Comparison of ENCODE assay signal across 10 mouse cellular contexts in genomic region chr11:55791195-55791865, GRCm38 (mm10).
DNase-seq lines count a peak whose midpoint lies in the region; ATAC-seq and TF ChIP-seq lines count a peak whose summit lies in the region.
"Had no signal": no experiment of that assay in that cellular context is flagged by ENCODE, and none has a peak within 500 bp of the region (broad histone marks: within the 10 kb centered on the region; RNA-seq: fewer than 3 reads in every experiment).

No protein-coding gene starts in this region.

- ATAC-seq in kidney, postnatal 0 days (replicated peaks; ENCODE audit: low FRiP score, low read depth) = no peak
- ATAC-seq in hindbrain, embryonic 15.5 days (ENCODE audit: low FRiP score, low read depth) = peak; percentile 91
- ATAC-seq in neural tube, embryonic 11.5 days (ENCODE audit: insufficient read depth, low FRiP score, low TSS enrichment) = peak; percentile 90

- no peak overlapping the region for H3K27ac ChIP-seq in kidney, postnatal 0 days
- H3K27ac ChIP-seq in embryonic facial prominence, embryonic 10.5 days (replicated peaks) = no peak overlapping the region
- H3K27ac ChIP-seq in hindbrain, embryonic 15.5 days (replicated peaks) = peak overlapping the region; percentile 69
- peak overlapping the region; percentile 67 for H3K27ac ChIP-seq in neural tube, embryonic 11.5 days (ENCODE audit: low read depth, low read length)
- H3K27ac ChIP-seq in kidney, adult 2 months (ENCODE audit: insufficient read depth, low read depth, low read length) = no peak overlapping the region
- H3K27ac ChIP-seq: limb, embryonic 13.5 days had no signal

- H3K4me1 ChIP-seq in kidney, postnatal 0 days (replicated peaks; ENCODE audit: insufficient read depth, low read length) = no peaks in the 10 kb centered on the region
- H3K4me1 ChIP-seq in embryonic facial prominence, embryonic 10.5 days = no peaks in the 10 kb centered on the region; the same call in 1 of the 2 replicates
- H3K4me1 ChIP-seq in hindbrain, embryonic 15.5 days (replicated peaks) = peaks cover 21% of the 10 kb centered on the region
- H3K4me1 ChIP-seq in neural tube, embryonic 11.5 days (ENCODE audit: control insufficient read depth, insufficient read depth, low read length) = peaks cover 13% of the 10 kb centered on the region
- H3K4me1 ChIP-seq in kidney, adult 2 months (ENCODE audit: control insufficient read depth, insufficient read depth, low read length) = no peaks in the 10 kb centered on the region
- H3K4me1 ChIP-seq: limb, embryonic 13.5 days had no signal

- WGBS in kidney, postnatal 0 days = 22% methylated on average over 8 of the region's 8 CpGs
- WGBS in embryonic facial prominence, embryonic 10.5 days = 44% methylated on average over 8 of the region's 8 CpGs
- WGBS in hindbrain, embryonic 15.5 days = 3% methylated on average over 8 of the region's 8 CpGs
- 10% methylated on average over 8 of the region's 8 CpGs for WGBS in neural tube, embryonic 11.5 days
- WGBS in kidney, adult 2 months = 18% methylated on average over 8 of the region's 8 CpGs

- peak; percentile 32 for DNase-seq in kidney, postnatal 0 days (ENCODE audit: low spot score)
- no peak for DNase-seq in kidney, postnatal 25 days
- DNase-seq in embryonic facial prominence, embryonic 10.5 days (ENCODE audit: low spot score) = peak; percentile 27
- peak; percentile 91 for DNase-seq in neural tube, embryonic 11.5 days (ENCODE audit: low spot score)
- DNase-seq in ovary, adult 18-20 months (ENCODE audit: low spot score) = no peak
- DNase-seq in urinary bladder, postnatal 25 days (ENCODE audit: low spot score) = no peak
- DNase-seq in kidney, adult 2 months = no peak
- DNase-seq: lung, postnatal 36 days had no signal

- no peaks in the 10 kb centered on the region for H3K9me3 ChIP-seq in kidney, postnatal 0 days (replicated peaks; ENCODE audit: low read length)
- H3K9me3 ChIP-seq in embryonic facial prominence, embryonic 10.5 days = no peaks in the 10 kb centered on the region
- H3K9me3 ChIP-seq in hindbrain, embryonic 15.5 days = no peaks in the 10 kb centered on the region
- H3K9me3 ChIP-seq in neural tube, embryonic 11.5 days (ENCODE audit: control insufficient read depth, low read length) = no peaks in the 10 kb centered on the region
- H3K9me3 ChIP-seq: limb, embryonic 13.5 days had no signal

- no peak overlapping the region for H3K9ac ChIP-seq in kidney, postnatal 0 days (ENCODE audit: low read depth, low read length)
- H3K9ac ChIP-seq in hindbrain, embryonic 15.5 days = no peak overlapping the region
- H3K9ac ChIP-seq in neural tube, embryonic 11.5 days (ENCODE audit: low read length) = no peak overlapping the region
- H3K9ac ChIP-seq: limb, embryonic 13.5 days had no signal

- H3K4me2 ChIP-seq in kidney, postnatal 0 days (ENCODE audit: low read length) = no peak overlapping the region
- H3K4me2 ChIP-seq in hindbrain, embryonic 15.5 days = peak overlapping the region; percentile 20
- H3K4me2 ChIP-seq in neural tube, embryonic 11.5 days (ENCODE audit: low read depth) = no peak overlapping the region; the same call in 1 of the 2 replicates
- H3K4me2 ChIP-seq: limb, embryonic 13.5 days had no signal

- TF ChIP-seq CTCF in kidney, postnatal 0 days (IDR thresholded peaks at IDR 0.05; ENCODE audit: low read depth) = no peak
- no peak for TF ChIP-seq CTCF in kidney, adult 2 months (conservative IDR thresholded peaks at IDR 0.05; ENCODE audit: insufficient read depth, insufficient read length, low read depth, low read length)

- H3K36me3 ChIP-seq in kidney, postnatal 0 days (ENCODE audit: insufficient read depth, low read length) = no peaks in the 10 kb centered on the region
- H3K36me3 ChIP-seq in embryonic facial prominence, embryonic 10.5 days (replicated peaks) = no peaks in the 10 kb centered on the region
- H3K36me3 ChIP-seq in hindbrain, embryonic 15.5 days = no peaks in the 10 kb centered on the region
- no peaks in the 10 kb centered on the region for H3K36me3 ChIP-seq in neural tube, embryonic 11.5 days (ENCODE audit: control insufficient read depth, insufficient read depth, low read length)
- H3K36me3 ChIP-seq in kidney, adult 2 months (ENCODE audit: control insufficient read depth, insufficient read depth, low read length) = no peaks in the 10 kb centered on the region
- H3K36me3 ChIP-seq: limb, embryonic 13.5 days had no signal

- H3K27me3 ChIP-seq in kidney, postnatal 0 days (ENCODE audit: insufficient read depth, low read length) = no peaks in the 10 kb centered on the region
- no peaks in the 10 kb centered on the region for H3K27me3 ChIP-seq in embryonic facial prominence, embryonic 10.5 days (replicated peaks; ENCODE audit: low read depth, poor library complexity, severe bottlenecking)
- H3K27me3 ChIP-seq in hindbrain, embryonic 15.5 days = no peaks in the 10 kb centered on the region
- H3K27me3 ChIP-seq in neural tube, embryonic 11.5 days (ENCODE audit: control insufficient read depth, insufficient read depth, low read length) = no peaks in the 10 kb centered on the region
- no peaks in the 10 kb centered on the region for H3K27me3 ChIP-seq in kidney, adult 2 months (replicated peaks; ENCODE audit: control insufficient read depth, insufficient read depth, low read length)
- H3K27me3 ChIP-seq: limb, embryonic 13.5 days had no signal

- TF ChIP-seq POLR2A in kidney, adult 2 months (IDR thresholded peaks at IDR 0.05; ENCODE audit: low read depth, low read length) = no peak

- H3K4me3 ChIP-seq in kidney, postnatal 0 days (replicated peaks; ENCODE audit: low read depth, low read length) = no peak overlapping the region
- no peak overlapping the region for H3K4me3 ChIP-seq in embryonic facial prominence, embryonic 10.5 days
- no peak overlapping the region for H3K4me3 ChIP-seq in hindbrain, embryonic 15.5 days
- H3K4me3 ChIP-seq in neural tube, embryonic 11.5 days (ENCODE audit: low read depth, low read length) = no peak overlapping the region
- no peak overlapping the region for H3K4me3 ChIP-seq in kidney, adult 2 months (ENCODE audit: insufficient read depth, low read depth, low read length)
- H3K4me3 ChIP-seq: limb, embryonic 13.5 days had no signal

Comparison
In these comparisons a context has a peak if more than half of its experiments do, and no peak if none do; other contexts are left out.
1. DNase-seq: peak in kidney, postnatal 0 days (single experiment), embryonic facial prominence, embryonic 10.5 days (single experiment) and neural tube, embryonic 11.5 days (single experiment); none in kidney, postnatal 25 days (0 of 2), ovary, adult 18-20 months (single experiment), urinary bladder, postnatal 25 days (single experiment) and kidney, adult 2 months (single experiment).
2. H3K27ac ChIP-seq: peak in hindbrain, embryonic 15.5 days (single experiment) and neural tube, embryonic 11.5 days (single experiment); none in kidney, postnatal 0 days (single experiment), embryonic facial prominence, embryonic 10.5 days (single experiment) and kidney, adult 2 months (single experiment).